Mouse (Mus musculus): ENCODE results near the gene Spn.

GRCm38 (mm10) chr7:127118671-127119445 is 18.8 kb downstream of the Spn start:
- TF ChIP-seq CTCF (IDR thresholded peaks at IDR 0.05 in 2 of 3, conservative IDR thresholded peaks at IDR 0.05 in 1 of 3; ENCODE audit: control insufficient read depth in 1 of 3, insufficient read depth in 1 of 3, low read depth in 2 of 3, low read length in 3 of 3, poor library complexity in 1 of 3, severe bottlenecking in 1 of 3) (no peak), POLR2A (IDR thresholded peaks at IDR 0.05; ENCODE audit: control insufficient read depth in 1 of 2, insufficient read depth in 1 of 2, low read depth in 1 of 2, low read length in 2 of 2, poor library complexity in 1 of 2) (no peak), UBTF (IDR thresholded peaks at IDR 0.05; ENCODE audit: borderline replicate concordance, insufficient read depth, low read depth, low read length) (no peak), KAT2A (conservative IDR thresholded peaks at IDR 0.05; ENCODE audit: low read depth, low read length) (no peak), MAFK (IDR thresholded peaks at IDR 0.05; ENCODE audit: borderline replicate concordance, low read depth, low read length) (no peak), BHLHE40 (IDR thresholded peaks at IDR 0.05; ENCODE audit: borderline replicate concordance, low read depth, low read length) (no peak), EP300 (IDR thresholded peaks at IDR 0.05; ENCODE audit: low read depth in 1 of 2, low read length in 2 of 2) (no peak), USF1 (IDR thresholded peaks at IDR 0.05; ENCODE audit: low read depth, low read length) (no peak)
